Mouse (Mus musculus) adrenal gland, adult 18-20 months (tissue): Measurements from ENCODE around the gene Rab31. TPM values are rescaled to one million over a fixed set of nuclear protein-coding genes. Genes with fewer than 3 reads are reported as not detected.
A peak's percentile ranks its signal among the peaks of the same experiment; 100 is the strongest.

Source experiments
- DNase-seq, 2 experiments: peaks; one replicate each; pipeline ENCODE4 v3.0.0; 2021 to 2022; ENCODE audit warnings: low spot score in 2 of 2
- total RNA-seq, 2 experiments: library from RNA; stranded (reverse); gene quantifications; 1 replicate in 1 of 2; 2 replicates in 1 of 2; pipeline ENCODE4 v1.2.3; 2021

Rab31 gene
- total RNA-seq, 2 experiments from 2014 or later: 29.5 to 42.4 TPM

GRCm38 (mm10) chr17:65706220-65706619, 66.3 kb downstream of the Rab31 start:
- DNase-seq: peak; percentile 53 to 57

- DNase-seq: peak; percentile 18 to 26
Observed at GRCm38 (mm10) chr17:65703527-65704391, 68.8 kb downstream of the Rab31 start.

GRCm38 (mm10) chr17:65701797-65702566, 70.6 kb downstream of the Rab31 start:
- DNase-seq: peak; percentile 21 to 32

- DNase-seq: no peak
Observed at GRCm38 (mm10) chr17:65701356-65701755, 71.2 kb downstream of the Rab31 start.

DNA sequence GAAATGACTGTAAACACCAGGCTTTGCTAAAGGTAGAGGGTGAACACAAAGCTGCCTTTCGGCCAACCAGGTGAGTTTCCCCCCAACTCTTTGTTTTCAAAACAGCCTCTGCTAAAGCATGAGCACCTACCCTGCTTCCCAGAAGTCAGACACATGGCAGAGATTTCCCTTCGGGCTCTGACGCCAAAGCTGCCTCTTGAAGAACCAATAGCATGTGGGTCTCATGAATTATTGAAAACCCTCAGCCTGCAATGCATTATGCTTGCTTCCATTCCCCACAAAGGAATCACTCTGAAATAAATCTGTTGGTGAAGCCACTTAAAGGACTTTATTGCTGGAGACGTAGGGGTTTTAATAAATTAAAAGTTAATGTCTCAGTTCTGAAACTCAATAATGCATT, 72.5 kb downstream of the Rab31 start:
- DNase-seq: no peak

- no peak for DNase-seq
Observed at GRCm38 (mm10) chr17:65697791-65698463, 74.6 kb downstream of the Rab31 start.

DNA sequence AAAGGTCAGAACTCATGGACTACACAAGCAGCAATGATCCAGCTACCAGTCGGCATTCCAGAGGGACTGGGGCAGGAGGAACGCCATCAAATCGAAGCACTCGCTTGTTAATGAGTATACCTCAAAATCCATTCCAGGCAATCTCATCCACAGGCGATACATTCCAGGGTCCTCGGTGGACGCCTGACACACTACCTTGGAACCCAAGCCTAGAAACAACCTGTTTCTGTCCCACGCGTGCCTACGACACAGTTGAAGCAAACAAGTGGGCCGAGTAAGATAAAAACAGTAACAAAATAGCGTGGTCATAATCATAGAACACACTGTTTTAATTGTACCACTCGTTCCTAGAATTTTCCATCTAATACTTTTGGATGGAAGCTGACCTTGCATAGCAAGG, 75.6 kb downstream of the Rab31 start:
- no peak for DNase-seq

- no peak for DNase-seq
Observed at GRCm38 (mm10) chr17:65692276-65692675, 80.3 kb downstream of the Rab31 start.

DNA sequence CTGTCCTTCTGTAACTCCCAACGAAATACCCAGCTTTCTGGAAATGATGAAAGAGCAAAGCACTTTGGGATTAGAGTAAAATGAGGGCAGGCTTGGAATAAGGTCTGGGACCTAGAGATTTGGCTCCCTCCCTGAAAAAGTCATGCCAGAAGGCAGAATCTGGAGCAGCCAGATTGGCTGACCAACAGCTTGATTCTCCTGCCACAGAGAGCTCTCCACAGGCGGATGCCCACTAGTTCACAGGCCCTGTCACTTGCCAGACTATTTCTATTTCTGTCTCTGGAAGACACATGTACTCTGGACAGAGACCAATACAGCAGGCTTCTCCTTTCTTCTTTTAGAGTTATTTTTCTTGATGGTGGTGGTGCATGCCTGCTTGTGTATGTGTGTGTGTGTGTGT, 88.8 kb downstream of the Rab31 start:
- peak in 1 of 2 experiments; percentile 1 for DNase-seq

DNA sequence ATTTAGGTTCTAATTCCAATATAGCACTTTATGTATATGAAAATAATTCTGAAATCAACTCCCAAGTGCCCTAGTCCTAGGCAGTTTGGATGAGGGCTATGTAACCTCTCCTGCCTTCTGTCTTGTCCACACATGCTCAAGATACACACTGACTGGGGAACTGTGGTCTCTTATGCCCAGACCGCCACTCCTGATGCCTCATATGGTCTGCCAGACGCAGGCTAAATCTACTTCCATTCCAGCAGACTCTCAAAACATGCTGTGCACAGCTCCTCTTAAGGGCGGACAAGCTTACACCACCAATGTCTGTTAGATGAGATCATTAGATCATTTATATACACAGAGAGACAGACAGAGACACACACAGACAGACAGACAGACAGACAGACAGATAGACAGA, 89.2 kb downstream of the Rab31 start:
- DNase-seq: peak in 1 of 2 experiments; percentile 1

GRCm38 (mm10) chr17:65682071-65682680, 90.4 kb downstream of the Rab31 start:
- no peak for DNase-seq

DNA sequence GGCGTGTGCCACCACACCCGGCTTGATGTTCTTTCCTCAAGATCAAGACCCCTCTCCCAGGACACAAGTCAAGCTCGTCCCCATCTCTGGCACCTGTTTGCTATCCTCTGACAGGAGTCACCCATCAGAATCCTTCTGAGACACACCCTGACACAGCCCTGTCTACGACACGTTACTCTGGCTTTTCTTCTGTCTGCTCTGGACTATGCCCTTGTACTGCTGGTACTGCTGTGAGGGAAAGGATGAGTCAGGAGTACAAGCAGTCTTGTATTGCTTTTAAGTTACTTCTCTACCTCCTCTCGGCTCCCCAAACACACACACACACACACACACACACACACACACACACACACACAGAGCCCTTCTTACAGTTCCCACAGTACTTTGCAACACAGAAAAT, 91.0 kb downstream of the Rab31 start:
- DNase-seq: no peak

GRCm38 (mm10) chr17:65680801-65681412, 91.6 kb downstream of the Rab31 start:
- DNase-seq: no peak

- DNase-seq: no peak
Observed at GRCm38 (mm10) chr17:65679806-65680446, 92.6 kb downstream of the Rab31 start.

DNA sequence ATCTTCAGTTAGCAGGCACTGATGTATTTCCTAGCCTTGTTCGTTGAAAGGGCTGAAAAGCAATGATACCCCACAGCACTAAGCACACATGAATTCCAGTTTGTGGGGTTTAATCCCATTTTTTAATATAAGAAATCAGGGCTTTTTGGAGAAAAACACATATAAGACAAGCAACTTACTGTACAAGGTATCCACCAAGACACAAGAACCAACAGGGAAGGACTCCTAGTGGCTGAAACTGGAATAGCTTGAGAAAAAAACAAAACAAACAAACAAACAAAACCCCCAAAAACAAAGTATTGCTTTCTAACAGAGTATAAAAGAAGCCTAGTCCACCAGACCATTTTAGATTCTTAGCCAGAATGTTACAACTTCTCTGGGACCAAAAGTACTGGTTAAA, 94.8 kb downstream of the Rab31 start:
- no peak for DNase-seq

DNA sequence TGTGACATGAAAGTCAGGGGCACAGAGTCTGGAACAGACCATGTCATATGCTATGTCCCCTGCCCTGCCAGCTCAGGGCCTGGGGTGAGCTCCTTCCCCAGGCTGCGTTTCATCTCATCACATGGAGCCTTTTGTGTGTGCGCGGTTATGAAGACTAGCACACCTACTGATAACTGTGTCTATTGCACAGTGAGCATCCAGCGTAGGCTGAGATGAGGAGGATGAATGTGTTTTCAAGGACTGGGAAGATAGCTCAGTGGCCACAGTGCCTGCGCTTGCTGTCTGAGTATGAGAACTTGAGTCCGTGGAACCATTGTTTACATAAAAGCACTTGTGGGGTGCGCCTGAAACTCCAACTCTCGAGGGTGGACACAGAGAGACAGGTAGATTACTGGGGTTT, 96.0 kb downstream of the Rab31 start:
- DNase-seq: no peak

DNA sequence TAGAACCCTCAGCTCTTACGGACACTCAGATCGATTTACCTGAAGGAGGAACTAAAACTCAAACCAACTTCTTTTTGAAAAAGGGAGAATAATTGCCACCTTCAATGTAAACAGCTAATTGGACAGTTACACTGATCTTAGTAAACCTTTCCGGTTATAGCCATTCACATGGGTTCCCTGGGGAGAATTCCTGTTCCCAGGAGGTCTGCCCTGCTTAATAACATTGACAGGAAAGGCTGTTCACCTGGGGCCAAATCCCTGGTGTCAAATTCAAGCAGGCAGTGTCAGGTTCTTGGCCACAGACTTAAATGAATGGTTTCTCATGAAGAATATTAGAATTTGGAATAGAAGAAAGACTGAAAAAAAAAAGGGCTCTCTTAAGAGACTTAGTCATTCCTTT, 96.6 kb downstream of the Rab31 start:
- DNase-seq: no peak

GRCm38 (mm10) chr17:65674710-65675171, 97.8 kb downstream of the Rab31 start:
- no peak for DNase-seq

DNA sequence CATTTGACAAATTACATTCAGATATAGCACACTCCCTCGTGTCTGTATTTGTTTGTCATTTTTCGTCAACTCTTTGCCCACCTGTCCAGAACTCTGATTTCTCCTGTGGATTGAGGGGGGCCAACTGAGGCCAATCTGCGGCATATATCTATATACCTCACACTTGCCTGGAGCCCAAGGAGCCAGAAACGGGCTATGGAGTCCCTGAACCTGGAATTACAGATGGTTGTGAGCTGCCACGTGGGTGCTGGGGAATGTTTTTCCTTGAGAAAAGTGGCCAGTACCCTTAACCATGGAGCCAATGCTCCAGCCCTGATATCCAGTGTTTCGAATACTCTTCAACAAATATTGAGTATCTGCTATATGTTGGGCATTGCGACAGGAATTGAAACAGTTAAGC, 99.6 kb downstream of the Rab31 start:
- no peak for DNase-seq

DNA sequence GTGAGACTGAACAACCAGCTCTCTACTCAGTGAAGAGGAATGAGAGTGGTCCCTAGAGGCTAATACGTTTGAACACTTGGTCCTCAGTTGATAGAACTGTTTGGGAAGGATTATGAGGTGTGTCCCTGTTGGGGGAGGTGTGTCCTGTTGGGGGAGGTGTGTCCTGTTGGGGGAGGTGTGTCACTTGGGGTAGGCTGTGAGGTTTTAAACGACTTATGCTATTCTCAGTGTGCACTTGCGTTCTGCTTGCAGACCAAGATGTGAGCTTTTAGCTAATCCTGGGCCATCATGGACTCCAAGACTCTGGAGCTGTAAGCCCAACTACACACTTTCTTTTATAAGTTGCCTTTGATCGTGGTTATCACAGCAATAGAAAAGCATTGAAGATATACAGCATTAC, 103.5 kb downstream of the Rab31 start:
- no peak for DNase-seq
